Mouse (Mus musculus) frontal cortex, postnatal 25 days (tissue): ENCODE measurements around the gene Krtap2-4.

Experiments
- DNase-seq, 2 experiments: peaks; one replicate each; pipeline ENCODE4 v3.0.0; 2022; ENCODE audit warnings: low spot score in 2 of 2

Krtap2-4 gene

GRCm38 (mm10) chr11:99583245-99583704, 31.4 kb downstream of the Krtap2-4 start, which contains the start of gene Krtap1-4:
Krtap1-4 (minus strand) TSS chr11:99583654.
- no peak for DNase-seq

DNA sequence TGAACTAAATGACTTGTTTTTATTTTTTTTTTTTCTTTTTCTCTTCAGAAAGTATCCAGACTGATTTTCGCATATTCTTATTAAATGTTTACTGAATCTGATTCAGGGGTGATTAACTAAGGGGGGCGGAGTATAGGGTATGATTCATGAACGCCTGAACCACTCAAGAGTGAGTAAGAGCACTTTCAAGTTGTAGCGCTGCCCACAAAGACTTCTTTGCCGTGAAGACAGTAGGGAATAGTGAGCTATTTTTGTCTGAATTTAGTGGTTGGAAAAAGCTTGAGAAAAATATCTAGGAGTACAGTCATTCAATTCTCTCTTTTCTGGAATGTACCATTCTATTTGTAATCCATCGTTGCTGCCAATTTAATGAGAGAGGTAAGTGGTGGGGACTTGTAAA, 33.1 kb downstream of the Krtap2-4 start:
- no peak for DNase-seq

GRCm38 (mm10) chr11:99581051-99581450, 33.6 kb downstream of the Krtap2-4 start:
- DNase-seq: no peak

DNA sequence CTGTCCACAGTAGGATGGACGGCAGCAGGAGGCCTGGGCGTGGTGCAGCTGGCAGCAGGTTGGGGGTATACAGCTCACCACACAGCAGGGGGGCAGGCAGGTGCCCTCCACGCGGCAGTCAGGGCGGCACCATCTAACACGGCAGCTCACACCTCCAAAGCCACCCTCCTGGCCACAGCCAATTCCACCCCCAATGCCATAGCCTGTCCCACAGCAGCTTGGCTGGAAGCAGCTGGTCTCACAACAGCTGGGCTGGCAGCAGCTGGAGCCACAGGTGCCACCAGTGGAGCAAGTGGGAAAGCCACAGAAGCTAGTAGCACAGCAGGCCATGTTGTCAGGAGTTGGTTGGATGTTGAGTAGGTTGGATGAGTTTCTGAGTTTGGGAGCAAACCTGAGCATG, 34.0 kb downstream of the Krtap2-4 start, which contains the start of gene Krtap1-5:
Krtap1-5 (minus strand) TSS at position 381 of the 400 bp plus-strand sequence.
- no peak for DNase-seq

DNA sequence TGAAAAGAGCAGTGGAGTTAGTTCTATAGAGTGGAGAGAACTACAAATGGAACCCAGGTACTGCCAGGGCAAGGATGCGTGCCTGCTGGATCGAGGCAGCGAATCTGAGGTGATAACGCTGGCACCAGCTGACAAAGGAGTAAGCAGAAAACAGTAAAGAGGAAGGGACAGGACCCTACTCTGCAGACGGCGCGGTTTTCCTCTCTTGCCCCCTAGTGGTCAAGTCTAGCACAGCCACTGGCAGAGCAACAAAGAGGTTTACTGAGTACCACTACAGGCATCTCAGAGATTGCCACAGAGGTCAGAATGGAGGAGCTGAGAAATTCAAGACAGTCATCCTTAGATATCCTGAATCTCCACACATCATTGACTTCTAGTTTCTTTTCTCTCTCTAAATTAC, 40.5 kb downstream of the Krtap2-4 start:
- peak; percentile 38 to 52 for DNase-seq

GRCm38 (mm10) chr11:99573164-99573563, 41.5 kb downstream of the Krtap2-4 start:
- DNase-seq: no peak

DNA sequence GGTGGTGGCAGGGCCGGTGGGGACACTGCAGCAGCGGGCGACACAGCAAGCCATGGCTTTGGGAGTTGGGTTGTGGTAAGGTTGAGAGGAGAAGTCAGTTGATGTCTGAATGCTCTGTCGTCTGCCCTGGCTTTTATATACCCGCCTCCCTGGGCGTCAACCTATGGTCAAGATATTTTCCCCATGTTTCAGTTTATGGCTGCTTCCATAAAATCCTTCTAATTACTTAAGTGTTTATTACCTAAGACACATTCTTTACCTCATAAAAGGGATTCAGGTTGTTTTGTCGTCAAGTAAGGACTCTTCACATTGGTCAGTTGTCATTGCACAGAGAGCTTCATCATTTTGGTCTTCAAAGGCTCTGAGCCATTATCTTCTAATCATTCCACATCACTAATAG, 48.1 kb downstream of the Krtap2-4 start, which contains the start of gene Krtap3-1:
Krtap3-1 (minus strand) TSS at position 101 of the 400 bp plus-strand sequence.
- no peak for DNase-seq
